ENCODE assay signal across 19 mouse cellular contexts in the genomic region with DNA sequence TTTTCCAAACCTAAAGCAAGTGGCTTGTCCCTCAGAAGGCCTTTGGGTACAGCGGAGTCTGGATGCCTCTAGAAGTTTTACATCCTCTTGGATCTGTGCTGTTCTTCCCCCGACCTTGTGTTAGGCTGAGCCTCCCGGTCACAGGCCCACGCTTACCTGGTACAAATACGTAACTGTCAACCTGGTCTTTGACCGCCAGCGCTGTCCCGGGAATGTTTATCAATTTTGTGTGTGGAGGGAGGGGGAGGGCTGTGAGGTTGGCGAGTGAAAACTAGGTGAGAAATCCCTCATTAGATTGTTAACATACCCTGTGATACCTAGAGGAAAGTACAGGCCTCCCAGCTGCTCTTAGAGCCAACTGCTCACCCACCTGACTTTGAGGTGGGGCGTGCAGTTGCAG.
"Had no signal": no experiment of that assay in that cellular context is flagged by ENCODE, and none has a peak within 500 bp of the region (broad histone marks: within the 10 kb centered on the region; RNA-seq: fewer than 3 reads in every experiment).

No protein-coding gene starts in this region.

- H3K4me3 ChIP-seq: midbrain, embryonic 10.5 days; midbrain, embryonic 12.5 days; myocyte; neural tube, embryonic 13.5 days; neural tube, embryonic 15.5 days; stomach, embryonic 15.5 days had no signal

- H3K4me2 ChIP-seq: lung, embryonic 14.5 days; midbrain, embryonic 12.5 days; neural tube, embryonic 13.5 days; neural tube, embryonic 15.5 days; stomach, embryonic 15.5 days had no signal

- DNase-seq: lung, adult 18-20 months; lung, embryonic 14.5 days; lung, postnatal 10 days; lung, postnatal 4 days; midbrain, embryonic 14.5 days; retina, postnatal 1 day; right cerebral cortex, adult 18-20 months; right cerebral cortex, postnatal 25 days; thymus, adult 2 months; thymus, postnatal 25 days; thymus, postnatal 4 days had no signal

- H3K27ac ChIP-seq: midbrain, embryonic 10.5 days; midbrain, embryonic 12.5 days; neural tube, embryonic 13.5 days; neural tube, embryonic 15.5 days; stomach, embryonic 15.5 days; stomach, postnatal 0 days had no signal

- ATAC-seq: midbrain, embryonic 16.5 days had no signal

- H3K9ac ChIP-seq: lung, embryonic 14.5 days; midbrain, embryonic 12.5 days; neural tube, embryonic 13.5 days; neural tube, embryonic 15.5 days; stomach, embryonic 15.5 days had no signal

- H3K9me3 ChIP-seq: midbrain, embryonic 10.5 days; midbrain, embryonic 12.5 days; neural tube, embryonic 13.5 days; neural tube, embryonic 15.5 days; stomach, embryonic 15.5 days had no signal

- H3K4me1 ChIP-seq: midbrain, embryonic 12.5 days; neural tube, embryonic 13.5 days; neural tube, embryonic 15.5 days; stomach, embryonic 15.5 days had no signal

- H3K36me3 ChIP-seq: midbrain, embryonic 10.5 days; midbrain, embryonic 12.5 days; neural tube, embryonic 13.5 days; neural tube, embryonic 15.5 days; stomach, embryonic 15.5 days had no signal

- H3K27me3 ChIP-seq: neural tube, embryonic 13.5 days; neural tube, embryonic 15.5 days had no signal
